Mouse (Mus musculus) heart, embryonic 15.5 days (tissue): ENCODE results near the gene Pacsin3. TPM values are rescaled to one million over a fixed set of nuclear protein-coding genes. Genes with fewer than 3 reads are reported as not detected.

Experiments
- ATAC-seq: fragments of 200-750 bp; cut with Nextera tagmentation; replicated peaks from 2 replicates; pipeline ENCODE4 v1.8.0; 2017; ENCODE audit warnings: low read depth, moderate TSS enrichment; ENCODE audit not compliant: insufficient number of reproducible peaks, insufficient read depth, low FRiP score
- H3K27ac ChIP-seq: fragments of 300-500 bp; sonication (generic); 2 replicates; pipeline ENCODE4 v1.5.1; 2015; ENCODE audit warnings: mild to moderate bottlenecking, inconsistent platforms
- H3K27me3 ChIP-seq: fragments of 300-500 bp; sonication (generic); 2 replicates; pipeline ENCODE4 v1.6.1; 2015; ENCODE audit warnings: inconsistent platforms
- H3K36me3 ChIP-seq: fragments of 300-500 bp; sonication (generic); 2 replicates; pipeline ENCODE4 v1.6.1; 2015; ENCODE audit warnings: mild to moderate bottlenecking, inconsistent platforms
- H3K4me1 ChIP-seq: fragments of 300-500 bp; sonication (generic); replicated peaks from 2 replicates; pipeline ENCODE4 v1.6.1; 2015; ENCODE audit warnings: inconsistent platforms
- H3K4me2 ChIP-seq: fragments of 300-500 bp; sonication (generic); 2 replicates; pipeline ENCODE4 v1.6.1; 2015; ENCODE audit warnings: inconsistent platforms, mild to moderate bottlenecking, moderate library complexity
- H3K4me3 ChIP-seq: fragments of 300-500 bp; sonication (generic); 2 replicates; pipeline ENCODE4 v1.5.1; 2015; ENCODE audit warnings: mild to moderate bottlenecking, inconsistent platforms
- H3K9ac ChIP-seq: fragments of 300-500 bp; sonication (generic); 2 replicates; pipeline ENCODE4 v1.6.1; 2015; ENCODE audit warnings: mild to moderate bottlenecking, inconsistent platforms
- H3K9me3 ChIP-seq: fragments of 300-500 bp; sonication (generic); replicated peaks from 2 replicates; pipeline ENCODE4 v1.6.1; 2016; ENCODE audit warnings: inconsistent platforms
- WGBS: fragments of 180-500 bp; shearing (Covaris S2); methylation state at CpG from one replicate; pipeline ENCODE4 v1.1.7; 2015; ENCODE audit warnings: mixed read lengths; 5-methylcytosine and 5-hydroxymethylcytosine counted together
- polyA plus RNA-seq: library from polyadenylated mRNA; unstranded; fragments of >200 nt; fragmentation: Nextera tagmentation; extraction: Ambion mirVana; gene quantifications from 2 replicates; pipeline ENCODE4 v1.2.1, GENCODE M21; 2015

The Pacsin3 gene
- polyA plus RNA-seq, 1 experiment from 2014 or later, result 47.6 TPM

DNA sequence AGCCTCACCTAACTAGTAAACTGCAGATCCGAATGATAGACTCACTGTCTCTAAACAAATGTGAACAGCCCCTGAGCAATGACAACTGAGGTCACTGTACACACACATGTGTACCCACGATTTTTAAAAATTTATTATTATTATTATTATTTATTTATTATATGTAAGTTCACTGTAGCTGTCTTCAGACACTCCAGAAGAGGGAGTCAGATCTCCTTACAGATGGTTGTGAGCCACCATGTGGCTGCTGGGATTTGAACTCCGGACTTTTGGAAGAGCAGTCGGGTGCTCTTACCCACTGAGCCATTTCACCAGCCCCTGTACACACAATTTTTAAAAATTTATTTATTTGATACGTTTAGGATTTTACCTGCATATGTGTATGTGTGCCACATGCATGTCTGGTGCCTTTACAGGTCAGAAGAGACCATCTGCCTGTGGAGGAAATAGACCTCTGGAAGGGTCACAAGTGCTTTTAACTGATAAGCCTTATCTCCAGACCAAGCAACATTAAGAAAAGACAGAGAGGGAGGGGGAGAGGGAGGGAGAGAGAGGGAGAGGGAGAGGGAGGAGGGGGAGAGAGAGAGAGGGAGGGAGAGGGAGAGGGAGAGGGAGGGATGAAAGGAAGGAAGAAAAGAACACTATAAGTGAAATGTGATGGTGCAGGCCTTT lies 11.1 kb upstream of the Pacsin3 start:
- H3K9ac ChIP-seq, result no peak overlapping the region
- 72% methylated on average over 5 of the region's 5 CpGs for WGBS
- ATAC-seq, result no peak

DNA sequence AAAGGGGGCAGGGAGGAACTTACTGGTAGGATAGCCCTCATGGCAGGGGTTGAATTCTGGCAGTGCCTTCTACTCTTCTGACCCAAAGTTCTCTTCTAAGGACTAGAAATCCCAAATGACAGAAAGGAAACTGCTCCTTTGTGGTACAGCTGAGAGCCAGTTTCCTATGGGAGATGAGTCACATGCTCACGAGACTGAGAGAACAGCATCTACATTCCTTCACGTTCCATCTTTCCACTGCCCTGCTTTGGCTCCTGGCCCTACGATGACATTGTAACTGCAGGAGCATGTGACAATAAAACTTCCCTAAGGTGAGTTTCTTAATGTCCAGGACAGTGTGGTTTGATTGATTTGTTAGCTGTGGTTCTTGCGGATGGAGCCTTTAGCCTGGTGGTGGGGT lies 7.4 kb upstream of the Pacsin3 start:
- Histone ChIP-seq H3K9ac (no peak overlapping the region), H3K36me3 (no peaks in the 10 kb centered on the region), H3K27me3 (no peaks in the 10 kb centered on the region), H3K4me3 (no peak overlapping the region), H3K9me3 (no peaks in the 10 kb centered on the region), H3K4me2 (no peak overlapping the region), H3K27ac (no peak overlapping the region), H3K4me1 (peaks cover 4% of the 10 kb centered on the region; the same call in 1 of the 2 replicates)
- ATAC-seq, result no peak
- 73% methylated on average over 4 of the region's 4 CpGs for WGBS

More for the DNA sequence above, 11.1 kb upstream of the Pacsin3 start:
- Histone ChIP-seq H3K27me3 (no peaks in the 10 kb centered on the region), H3K36me3 (no peaks in the 10 kb centered on the region), H3K4me2 (no peak overlapping the region), H3K27ac (no peak overlapping the region), H3K4me1 (no peaks in the 10 kb centered on the region), H3K4me3 (no peak overlapping the region), H3K9me3 (no peaks in the 10 kb centered on the region)

DNA sequence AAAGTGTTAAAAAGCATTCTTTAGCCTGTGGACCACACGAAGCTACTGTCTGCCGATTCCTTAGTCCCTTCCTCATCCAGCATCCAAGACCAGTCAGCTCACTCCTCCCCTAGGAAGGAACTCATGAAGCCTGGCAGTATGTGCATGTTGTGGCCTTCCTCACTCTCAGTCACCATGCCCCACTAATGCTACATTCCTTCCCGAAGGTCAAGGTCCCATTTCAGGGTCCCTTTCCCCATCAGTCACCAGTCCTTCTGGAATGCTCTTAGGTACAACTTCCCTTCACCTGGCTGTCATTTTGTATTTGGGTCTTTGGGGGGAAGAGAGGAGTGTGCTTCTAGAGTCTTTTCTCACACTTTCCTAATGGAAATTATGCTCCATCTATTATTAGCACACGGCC lies 3.8 kb upstream of the Pacsin3 start:
- Histone ChIP-seq H3K27ac (peak overlapping the region; percentile 63), H3K4me1 (peaks cover 17% of the 10 kb centered on the region), H3K4me3 (no peak overlapping the region), H3K9me3 (no peaks in the 10 kb centered on the region), H3K27me3 (peaks cover 3% of the 10 kb centered on the region; the same call in 1 of the 2 replicates), H3K36me3 (no peaks in the 10 kb centered on the region), H3K4me2 (no peak overlapping the region), H3K9ac (no peak overlapping the region)
- ATAC-seq, result no peak
- 45% methylated on average over 4 of the region's 4 CpGs for WGBS

DNA sequence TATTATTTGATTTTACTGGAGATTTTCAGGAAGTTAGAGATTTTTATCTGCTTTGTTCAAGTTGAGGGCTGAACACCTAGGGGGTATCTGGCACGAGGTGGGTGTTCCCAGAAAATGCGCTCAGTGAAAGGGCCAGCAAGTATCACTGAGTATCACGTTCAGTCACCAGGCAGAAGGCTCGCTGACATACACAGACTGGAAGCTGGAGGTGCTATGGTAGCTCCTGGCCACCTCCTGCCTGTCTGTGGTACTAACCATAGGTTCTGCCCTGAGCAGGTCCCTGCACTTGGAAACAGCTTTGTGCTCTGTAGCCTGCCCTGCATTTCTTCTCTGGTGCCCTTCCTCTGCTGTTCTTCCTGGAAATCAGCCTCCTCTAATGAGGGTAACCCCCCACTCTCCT lies 3.2 kb upstream of the Pacsin3 start:
- no peaks in the 10 kb centered on the region for H3K36me3 ChIP-seq
- no peak overlapping the region for H3K4me2 ChIP-seq
- peak overlapping the region; percentile 63 for H3K27ac ChIP-seq
- H3K4me1 ChIP-seq, result peaks cover 22% of the 10 kb centered on the region
- WGBS, result 39% methylated on average over 4 of the region's 4 CpGs
- H3K27me3 ChIP-seq, result peaks cover 3% of the 10 kb centered on the region; the same call in 1 of the 2 replicates
- no peak overlapping the region for H3K9ac ChIP-seq
- no peak for ATAC-seq
- no peaks in the 10 kb centered on the region for H3K9me3 ChIP-seq
- H3K4me3 ChIP-seq, result no peak overlapping the region

DNA sequence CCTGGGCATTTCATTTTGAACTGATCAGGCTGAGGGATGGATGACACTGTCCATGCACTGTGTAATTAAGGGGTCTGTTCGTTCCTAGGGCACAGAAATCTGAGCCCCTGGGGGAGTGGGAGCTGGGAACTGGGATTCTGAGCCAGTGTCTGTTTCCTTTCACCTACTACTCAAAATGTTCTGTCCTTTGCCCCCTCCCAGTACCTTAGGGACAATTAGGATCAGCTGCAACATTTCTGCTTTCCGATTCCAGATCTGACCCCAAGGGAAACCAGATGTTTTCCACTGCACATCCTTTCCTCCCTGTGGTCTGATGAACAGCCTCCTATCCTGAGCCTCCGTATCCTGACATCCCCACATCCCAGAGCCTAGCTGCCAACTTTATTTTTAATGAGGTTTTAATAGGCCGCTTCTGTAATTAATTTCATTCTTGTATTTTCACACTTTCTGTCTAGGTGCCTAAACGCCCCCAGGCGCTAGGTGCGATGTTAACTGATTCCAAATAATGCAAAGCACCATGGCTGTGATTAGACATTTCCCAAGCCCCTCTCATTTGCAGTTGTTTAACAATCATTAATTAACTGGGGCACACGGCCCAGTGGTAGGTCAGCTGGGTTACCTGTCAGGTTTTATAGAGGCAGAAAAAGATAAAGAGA lies 901 bp upstream of the Pacsin3 start:
- ATAC-seq, result no peak
- Histone ChIP-seq H3K36me3 (no peaks in the 10 kb centered on the region), H3K4me1 (peaks cover 45% of the 10 kb centered on the region), H3K9ac (no peak overlapping the region), H3K9me3 (no peaks in the 10 kb centered on the region), H3K4me3 (peak overlapping the region; percentile 84; the same call in 1 of the 2 replicates), H3K27me3 (peaks cover 3% of the 10 kb centered on the region; the same call in 1 of the 2 replicates), H3K4me2 (peak overlapping the region; percentile 93), H3K27ac (no peak overlapping the region; the same call in 1 of the 2 replicates)
- WGBS, result 46% methylated on average over 8 of the region's 8 CpGs

DNA sequence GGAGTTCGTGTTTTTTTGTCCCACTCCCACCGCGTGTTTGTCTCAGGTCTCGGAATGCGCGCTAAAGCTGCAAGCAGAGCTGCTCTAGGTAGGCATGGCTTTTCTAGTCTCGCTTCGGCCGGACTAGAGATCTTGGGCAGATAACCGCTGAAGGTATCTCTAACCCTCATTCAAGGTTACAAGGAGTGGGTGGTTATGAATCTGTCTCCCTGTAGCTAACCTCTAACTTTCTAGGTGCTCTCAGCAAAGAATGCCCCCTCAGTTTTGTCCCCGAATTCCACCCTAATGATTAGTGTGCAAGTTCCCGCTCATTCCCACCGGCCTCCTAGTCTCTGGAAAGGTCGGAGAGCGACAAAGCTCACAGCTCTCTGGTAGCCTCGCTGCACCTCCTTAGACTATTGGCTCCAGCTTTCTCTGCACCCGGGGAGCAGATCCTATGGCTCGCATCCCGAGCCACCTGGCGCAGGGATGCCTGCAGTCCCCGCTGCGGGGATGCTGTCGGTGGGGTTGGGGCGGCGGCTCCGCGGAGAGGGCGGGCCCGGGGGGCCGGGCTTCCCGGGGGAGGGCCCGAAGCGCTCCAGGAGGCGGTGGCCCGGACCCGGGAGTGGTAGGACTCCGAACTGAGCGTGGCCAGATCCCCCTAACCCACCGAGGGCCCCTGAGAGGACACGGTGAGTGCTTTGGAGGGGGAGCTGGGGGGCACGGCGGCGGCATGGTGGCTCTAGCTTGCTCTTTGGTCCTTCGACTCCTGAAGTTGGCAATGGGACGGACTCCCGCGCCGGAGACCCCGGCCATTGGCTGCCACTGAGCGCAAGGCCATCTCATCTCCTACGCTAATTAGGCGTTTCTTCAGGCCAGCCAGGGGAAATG lies 737 bp downstream of the Pacsin3 start:
- Histone ChIP-seq H3K4me2 (peak overlapping the region; percentile 93), H3K9ac (peak overlapping the region; percentile 69), H3K36me3 (peaks cover 10% of the 10 kb centered on the region; the same call in 1 of the 2 replicates), H3K4me3 (peak overlapping the region; percentile 84), H3K27me3 (peaks cover 3% of the 10 kb centered on the region; the same call in 1 of the 2 replicates), H3K27ac (peak overlapping the region; percentile 81), H3K9me3 (no peaks in the 10 kb centered on the region), H3K4me1 (peaks cover 50% of the 10 kb centered on the region)
- ATAC-seq, result peak; percentile 77
- under 1% methylated on average over 52 of the region's 52 CpGs for WGBS

DNA sequence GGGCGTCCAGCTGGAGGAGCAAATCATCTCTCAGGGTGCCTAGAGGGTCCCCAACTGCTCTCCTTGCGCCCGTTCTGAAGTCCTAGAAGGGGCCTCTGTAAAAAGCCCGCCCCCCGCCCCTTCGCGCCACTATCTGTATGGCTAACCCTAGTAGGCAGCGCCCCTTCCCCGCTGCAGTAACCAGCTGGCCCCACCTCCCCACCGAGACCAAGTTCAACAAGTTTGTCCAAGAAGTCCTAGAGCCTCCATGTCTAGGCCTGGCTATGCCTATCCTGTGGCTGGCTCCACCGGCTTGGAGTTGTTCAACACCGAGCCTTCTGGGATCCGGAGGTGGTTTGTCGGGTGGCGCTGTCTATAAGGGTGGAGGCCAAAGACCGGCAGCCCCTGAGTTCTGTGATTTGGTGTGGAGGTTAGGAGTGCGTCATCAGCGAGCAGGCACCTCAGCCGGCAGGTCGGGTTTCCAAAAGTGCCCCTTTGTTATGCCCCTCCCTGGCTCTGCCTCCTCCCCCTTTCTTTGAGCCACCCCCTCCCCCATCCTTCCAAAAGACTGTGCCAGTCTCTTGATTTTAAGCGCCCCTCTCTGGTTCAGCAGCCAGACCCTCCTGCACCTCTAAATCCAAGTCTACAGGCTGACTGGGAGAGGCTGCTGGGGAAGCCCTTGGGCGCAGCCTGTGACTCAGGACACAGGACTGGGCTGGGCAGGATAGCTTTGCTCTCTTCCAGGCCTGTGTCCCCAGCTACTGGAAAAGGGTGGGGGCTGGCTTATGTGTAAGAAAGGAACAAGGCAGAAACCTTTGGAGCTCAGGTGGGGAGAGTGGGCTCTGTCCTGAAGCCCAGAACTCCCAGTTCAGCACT lies 1.6 kb downstream of the Pacsin3 start:
- WGBS, result 3% methylated on average over 22 of the region's 22 CpGs
- H3K9me3 ChIP-seq, result no peaks in the 10 kb centered on the region
- H3K4me1 ChIP-seq, result peaks cover 49% of the 10 kb centered on the region
- ATAC-seq, result peak; percentile 37
- H3K4me3 ChIP-seq, result peak overlapping the region; percentile 84
- H3K9ac ChIP-seq, result peak overlapping the region; percentile 69
- peaks cover 15% of the 10 kb centered on the region; the same call in 1 of the 2 replicates for H3K36me3 ChIP-seq
- H3K27me3 ChIP-seq, result peaks cover 3% of the 10 kb centered on the region; the same call in 1 of the 2 replicates
- peak overlapping the region; percentile 93 for H3K4me2 ChIP-seq
- H3K27ac ChIP-seq, result peak overlapping the region; percentile 81

DNA sequence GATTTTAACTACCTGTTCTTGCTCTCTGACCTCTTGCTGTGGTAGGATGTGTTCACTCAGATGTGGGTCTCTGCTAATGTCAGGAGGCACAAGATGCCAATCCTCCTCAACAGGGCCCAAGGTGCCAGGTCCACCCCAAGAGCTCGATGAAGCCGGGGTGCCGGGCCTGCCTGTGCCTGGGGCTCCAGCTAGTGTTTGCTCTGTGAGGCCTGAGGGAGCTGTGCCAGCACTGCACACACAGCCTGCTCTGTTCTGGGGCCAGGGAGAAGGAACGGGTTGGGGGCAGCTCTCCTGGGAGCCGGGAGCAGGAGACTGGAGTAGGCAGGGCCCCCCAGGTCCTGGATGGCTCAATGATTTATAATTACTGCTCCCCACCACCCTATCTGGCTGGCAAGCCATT lies 2.3 kb downstream of the Pacsin3 start:
- Histone ChIP-seq H3K4me1 (peaks cover 46% of the 10 kb centered on the region), H3K36me3 (peaks cover 21% of the 10 kb centered on the region; the same call in 1 of the 2 replicates), H3K27ac (peak overlapping the region; percentile 81), H3K4me2 (peak overlapping the region; percentile 93), H3K4me3 (peak overlapping the region; percentile 84), H3K9ac (peak overlapping the region; percentile 69), H3K9me3 (no peaks in the 10 kb centered on the region), H3K27me3 (peaks cover 3% of the 10 kb centered on the region; the same call in 1 of the 2 replicates)
- WGBS, result 81% methylated on average over 5 of the region's 5 CpGs
- ATAC-seq, result no peak

DNA sequence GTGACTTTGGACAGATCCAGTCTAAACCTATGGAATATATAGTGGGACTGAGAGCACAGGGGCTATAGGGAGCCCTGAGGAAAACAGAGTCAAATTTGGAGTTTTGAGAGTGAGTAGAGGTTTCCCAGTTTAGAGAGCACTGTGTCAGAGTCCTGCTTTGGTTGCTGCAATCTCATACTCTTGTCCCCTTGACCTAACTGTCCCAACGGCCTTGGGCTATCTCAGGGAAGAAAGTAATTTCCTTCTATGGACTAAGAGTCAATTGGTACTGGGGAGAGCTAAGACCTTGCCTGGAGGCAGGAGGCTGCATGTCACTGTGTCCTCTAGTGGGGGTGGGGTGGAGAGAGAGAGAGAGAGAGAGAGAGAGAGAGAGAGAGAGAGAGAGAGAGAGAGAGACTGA lies 3.1 kb downstream of the Pacsin3 start:
- 64% methylated on average over 1 of the region's 1 CpGs for WGBS
- Histone ChIP-seq H3K9me3 (no peaks in the 10 kb centered on the region), H3K4me2 (peak overlapping the region; percentile 93; the same call in 1 of the 2 replicates), H3K9ac (no peak overlapping the region), H3K4me1 (peaks cover 46% of the 10 kb centered on the region), H3K27me3 (peaks cover 3% of the 10 kb centered on the region; the same call in 1 of the 2 replicates), H3K27ac (peak overlapping the region; percentile 61; the same call in 1 of the 2 replicates), H3K36me3 (peaks cover 28% of the 10 kb centered on the region; the same call in 1 of the 2 replicates), H3K4me3 (no peak overlapping the region)
- ATAC-seq, result no peak

DNA sequence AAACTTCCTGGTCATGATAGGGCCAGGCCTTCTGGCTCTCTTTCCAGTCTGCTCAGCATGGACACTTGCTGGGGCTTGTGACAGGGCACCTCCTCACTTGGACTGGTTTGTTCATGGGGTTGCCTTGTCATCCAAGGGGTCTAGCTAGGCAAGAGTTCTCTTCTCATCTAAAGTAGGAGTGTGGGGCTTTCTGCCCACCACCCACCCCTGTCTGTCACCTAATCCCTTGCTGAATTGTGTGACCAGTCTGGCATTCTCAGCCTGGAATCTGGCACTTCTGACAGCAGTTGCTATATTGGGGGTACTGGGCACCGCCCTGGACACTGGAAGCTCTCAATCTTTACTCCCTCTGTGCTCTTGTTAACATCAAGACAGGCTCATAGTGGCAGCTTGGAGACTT lies 3.7 kb downstream of the Pacsin3 start:
- peak overlapping the region; percentile 37 for H3K4me2 ChIP-seq
- H3K27ac ChIP-seq, result peak overlapping the region; percentile 61
- H3K36me3 ChIP-seq, result peaks cover 30% of the 10 kb centered on the region; the same call in 1 of the 2 replicates
- no peak for ATAC-seq
- no peaks in the 10 kb centered on the region for H3K9me3 ChIP-seq
- no peak overlapping the region for H3K4me3 ChIP-seq
- 55% methylated on average over 1 of the region's 1 CpGs for WGBS
- peaks cover 3% of the 10 kb centered on the region; the same call in 1 of the 2 replicates for H3K27me3 ChIP-seq
- H3K4me1 ChIP-seq, result peaks cover 53% of the 10 kb centered on the region
- H3K9ac ChIP-seq, result 0 out of 2 replicates have a peak overlapping the region, but pooled peaks have one; percentile 19
